Mouse (Mus musculus): ENCODE data around the gene Agap2. TPM values are rescaled to one million over a fixed set of nuclear protein-coding genes. Genes with fewer than 3 reads are reported as not detected.
"Not testable (repeated sequence)": the region's sequence is repeated elsewhere in the genome, so short reads cannot be mapped to it uniquely, and the experiment has no call there.

Gene Agap2
- polyA plus RNA-seq, 1 experiment: 45.6 TPM

DNA sequence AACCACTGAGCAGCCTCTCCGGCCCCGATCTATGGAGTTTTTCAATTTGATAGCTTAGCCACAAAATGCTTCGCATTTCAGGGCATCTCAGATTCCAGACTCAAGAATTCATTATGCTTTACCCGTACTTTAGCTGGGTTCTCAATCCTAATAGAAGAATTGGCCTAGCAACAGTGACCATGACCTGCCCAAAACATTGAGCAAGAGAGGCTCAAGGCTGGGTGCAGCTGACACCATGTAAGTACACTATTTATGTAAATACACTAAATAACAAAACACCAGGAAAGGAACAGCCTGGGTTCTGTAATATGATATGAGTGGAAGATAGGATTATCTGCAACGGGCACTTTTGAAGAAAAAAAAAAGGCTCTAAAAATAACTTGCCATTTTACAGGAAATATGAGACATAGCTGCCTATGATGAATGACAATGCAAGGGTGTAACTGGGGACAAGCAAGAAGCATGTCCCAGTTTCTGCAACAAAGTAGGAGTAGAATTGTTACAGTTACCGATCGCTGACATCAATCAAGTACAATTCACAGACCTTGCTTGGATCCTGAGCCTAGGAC lies 52.7 kb downstream of the Agap2 start:
- WGBS: 73% methylated on average over 7 of the region's 7 CpGs
- Histone ChIP-seq H3K36me3 (ENCODE audit: control insufficient read depth, insufficient read depth, low read length) (no peaks in the 10 kb centered on the region), H3K27ac (ENCODE audit: insufficient read depth, low read length) (no peak overlapping the region)

DNA sequence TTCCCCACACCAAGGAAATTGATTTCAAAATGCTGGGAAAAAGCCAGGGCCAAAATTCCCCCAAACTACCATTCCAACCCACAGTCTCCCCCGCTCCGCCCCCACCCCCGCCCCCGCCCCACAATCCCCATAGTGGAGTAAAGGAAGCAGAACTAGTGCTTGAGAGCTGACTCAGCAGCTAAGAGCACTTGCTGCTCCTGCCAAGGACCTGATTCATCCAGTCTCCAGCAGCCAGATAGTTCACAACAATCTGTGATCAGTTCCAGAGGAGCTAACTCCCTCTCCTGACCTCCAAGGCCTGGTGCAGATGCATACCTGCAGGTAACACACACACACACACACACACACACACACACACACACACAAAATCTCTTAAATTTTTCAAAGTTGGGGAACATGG lies 54.3 kb downstream of the Agap2 start:
- H3K4me1 ChIP-seq (ENCODE audit: control insufficient read depth, insufficient read depth, insufficient read length): peaks cover 3% of the 10 kb centered on the region; the same call in 1 of the 2 replicates
- 44% methylated on average over 4 of the region's 4 CpGs for WGBS
- TF ChIP-seq CTCF (IDR thresholded peaks at IDR 0.05; ENCODE audit: extremely low read depth, insufficient read depth, insufficient read length, insufficient replicate concordance) (no peak), POLR2A (IDR thresholded peaks at IDR 0.05; ENCODE audit: low read depth, low read length) (no peak)

More for the DNA sequence above, 52.7 kb downstream of the Agap2 start:
- DNase-seq (ENCODE audit: low read depth in 1 of 2, low spot score in 2 of 2): no peak
- TF ChIP-seq CTCF (IDR thresholded peaks at IDR 0.05; ENCODE audit: extremely low read depth, insufficient read depth, insufficient read length, insufficient replicate concordance) (no peak), POLR2A (IDR thresholded peaks at IDR 0.05; ENCODE audit: low read depth, low read length) (no peak)
- Histone ChIP-seq H3K27me3 (ENCODE audit: control insufficient read depth, insufficient read depth, low read length) (no peaks in the 10 kb centered on the region), H3K4me1 (ENCODE audit: control insufficient read depth, insufficient read depth, insufficient read length) (peaks cover 3% of the 10 kb centered on the region; the same call in 1 of the 2 replicates), H3K4me3 (ENCODE audit: extremely low read depth, insufficient read depth, insufficient read length) (no peak overlapping the region)

DNA sequence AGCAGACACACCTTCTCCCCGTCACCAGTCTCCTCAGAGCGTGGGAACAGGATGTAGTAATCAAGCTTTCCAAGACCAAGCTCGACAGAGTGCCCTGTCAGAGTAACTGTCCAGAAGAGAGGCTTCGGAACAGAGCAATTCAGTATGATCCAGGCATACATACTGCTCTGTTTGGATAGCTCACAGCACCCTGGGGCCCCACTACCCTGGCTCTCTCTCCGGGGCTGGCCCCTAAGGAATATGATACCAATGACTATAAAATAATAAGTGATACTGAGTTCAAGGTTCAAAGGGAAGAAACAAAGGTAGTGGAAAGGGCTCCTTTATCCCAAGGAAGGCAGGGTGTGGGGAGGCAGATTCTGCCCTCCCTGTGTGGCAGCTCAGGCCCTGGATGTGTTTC lies 57.4 kb downstream of the Agap2 start:
- no peak for DNase-seq (ENCODE audit: low read depth in 1 of 2, low spot score in 2 of 2)
- H3K27ac ChIP-seq (ENCODE audit: insufficient read depth, low read length): no peak overlapping the region
- no peak overlapping the region for H3K4me3 ChIP-seq (ENCODE audit: extremely low read depth, insufficient read depth, insufficient read length)
- no peaks in the 10 kb centered on the region for H3K36me3 ChIP-seq (ENCODE audit: control insufficient read depth, insufficient read depth, low read length)
- peaks cover 18% of the 10 kb centered on the region; the same call in 1 of the 2 replicates for H3K4me1 ChIP-seq (ENCODE audit: control insufficient read depth, insufficient read depth, insufficient read length)
- 86% methylated on average over 5 of the region's 5 CpGs for WGBS
- TF ChIP-seq CTCF (IDR thresholded peaks at IDR 0.05; ENCODE audit: extremely low read depth, insufficient read depth, insufficient read length, insufficient replicate concordance) (no peak), POLR2A (IDR thresholded peaks at IDR 0.05; ENCODE audit: low read depth, low read length) (no peak)
- H3K27me3 ChIP-seq (ENCODE audit: control insufficient read depth, insufficient read depth, low read length): no peaks in the 10 kb centered on the region

More for the DNA sequence above, 54.3 kb downstream of the Agap2 start:
- no peaks in the 10 kb centered on the region for H3K36me3 ChIP-seq (ENCODE audit: control insufficient read depth, insufficient read depth, low read length)
- H3K4me3 ChIP-seq (ENCODE audit: extremely low read depth, insufficient read depth, insufficient read length): no peak overlapping the region
- DNase-seq (ENCODE audit: low read depth in 1 of 2, low spot score in 2 of 2): no peak
- no peak overlapping the region for H3K27ac ChIP-seq (ENCODE audit: insufficient read depth, low read length)
- no peaks in the 10 kb centered on the region for H3K27me3 ChIP-seq (ENCODE audit: control insufficient read depth, insufficient read depth, low read length)

DNA sequence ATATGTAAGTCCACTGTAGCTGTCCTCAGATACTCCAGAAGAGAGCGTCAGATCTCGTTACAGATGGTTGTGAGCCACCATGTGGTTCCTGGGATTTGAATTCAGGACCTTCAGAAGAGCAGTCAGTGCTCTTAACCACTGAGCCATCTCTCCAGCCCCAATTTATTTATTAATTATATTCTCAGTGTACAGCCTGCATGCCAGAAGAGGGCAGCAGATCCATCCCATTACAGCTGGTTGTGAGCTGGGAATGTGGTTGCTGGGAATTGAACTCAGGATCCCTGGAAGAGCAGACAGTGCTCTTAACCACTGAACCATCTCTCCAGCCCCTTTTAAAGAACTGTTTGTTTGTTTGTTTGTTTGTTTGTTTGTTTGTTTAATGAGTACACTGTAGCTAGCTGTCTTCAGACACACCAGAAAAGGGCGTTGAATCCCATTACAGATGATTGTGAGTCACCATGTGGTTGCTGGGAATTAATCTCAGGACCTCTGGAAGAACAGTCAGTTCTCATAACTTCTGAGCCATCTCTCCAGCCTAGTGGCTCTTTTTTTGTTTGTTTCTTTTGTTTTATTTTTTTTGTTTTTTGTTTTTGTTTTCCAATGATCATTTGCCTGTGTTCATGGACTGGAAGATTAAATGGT lies 59.4 kb downstream of the Agap2 start:
- H3K27ac ChIP-seq (ENCODE audit: insufficient read depth, low read length): peak overlapping the region; percentile 16; the same call in 1 of the 2 replicates
- TF ChIP-seq CTCF (IDR thresholded peaks at IDR 0.05; ENCODE audit: extremely low read depth, insufficient read depth, insufficient read length, insufficient replicate concordance): peak; percentile 22; the same call in 1 of the 2 replicates
- H3K4me1 ChIP-seq (ENCODE audit: control insufficient read depth, insufficient read depth, insufficient read length): peaks cover 23% of the 10 kb centered on the region; the same call in 1 of the 2 replicates
- H3K27me3 ChIP-seq (ENCODE audit: control insufficient read depth, insufficient read depth, low read length); H3K36me3 ChIP-seq (ENCODE audit: control insufficient read depth, insufficient read depth, low read length); H3K4me3 ChIP-seq (ENCODE audit: extremely low read depth, insufficient read depth, insufficient read length): not testable (repeated sequence)
- WGBS: 83% methylated on average over 3 of the region's 3 CpGs
- peak in 1 of 2 experiments; percentile 41 for DNase-seq (ENCODE audit: low read depth in 1 of 2, low spot score in 2 of 2)

GRCm38 (mm10) chr10:127135118-127135836 lies 60.2 kb downstream of the Agap2 start:
- Histone ChIP-seq H3K27me3 (ENCODE audit: control insufficient read depth, insufficient read depth, low read length) (no peaks in the 10 kb centered on the region), H3K4me3 (ENCODE audit: extremely low read depth, insufficient read depth, insufficient read length) (no peak overlapping the region), H3K36me3 (ENCODE audit: control insufficient read depth, insufficient read depth, low read length) (no peaks in the 10 kb centered on the region), H3K27ac (ENCODE audit: insufficient read depth, low read length) (peak overlapping the region; percentile 93), H3K4me1 (ENCODE audit: control insufficient read depth, insufficient read depth, insufficient read length) (peaks cover 23% of the 10 kb centered on the region; the same call in 1 of the 2 replicates)
- no peak for TF ChIP-seq POLR2A (IDR thresholded peaks at IDR 0.05; ENCODE audit: low read depth, low read length)
- TF ChIP-seq CTCF (IDR thresholded peaks at IDR 0.05; ENCODE audit: extremely low read depth, insufficient read depth, insufficient read length, insufficient replicate concordance): no peak
- DNase-seq (ENCODE audit: low read depth in 1 of 2, low spot score in 2 of 2): peak in 1 of 2 experiments; percentile 34
- 13% methylated on average over 8 of the region's 8 CpGs for WGBS

GRCm38 (mm10) chr10:127136510-127136909 lies 61.4 kb downstream of the Agap2 start:
- WGBS: 8% methylated on average over 4 of the region's 4 CpGs
- Histone ChIP-seq H3K36me3 (ENCODE audit: control insufficient read depth, insufficient read depth, low read length) (no peaks in the 10 kb centered on the region), H3K27me3 (ENCODE audit: control insufficient read depth, insufficient read depth, low read length) (no peaks in the 10 kb centered on the region), H3K4me1 (ENCODE audit: control insufficient read depth, insufficient read depth, insufficient read length) (peaks cover 30% of the 10 kb centered on the region; the same call in 1 of the 2 replicates), H3K27ac (ENCODE audit: insufficient read depth, low read length) (peak overlapping the region; percentile 93), H3K4me3 (ENCODE audit: extremely low read depth, insufficient read depth, insufficient read length) (no peak overlapping the region)
- DNase-seq (ENCODE audit: low read depth in 1 of 2, low spot score in 2 of 2): peak; percentile 48 to 79
- TF ChIP-seq CTCF (IDR thresholded peaks at IDR 0.05; ENCODE audit: extremely low read depth, insufficient read depth, insufficient read length, insufficient replicate concordance) (no peak), POLR2A (IDR thresholded peaks at IDR 0.05; ENCODE audit: low read depth, low read length) (no peak; the same call in 1 of the 2 replicates)
